Mouse (Mus musculus) CH12.LX (cell line): ENCODE results near the gene Dgkh. TPM values are rescaled to one million over a fixed set of nuclear protein-coding genes. Genes with fewer than 3 reads are reported as not detected.

ENCODE experiments used
- DNase-seq: peaks from one replicate; pipeline ENCODE4 v3.0.0-alpha.2; 2013; ENCODE audit errors: extremely low read depth
- H3K27ac ChIP-seq: 2 replicates; pipeline ENCODE4 v1.5.1; 2012; ENCODE audit warnings: low read depth, mild to moderate bottlenecking, control low read depth, moderate library complexity; ENCODE audit not compliant: insufficient read depth
- H3K27me3 ChIP-seq: replicated peaks from 2 replicates; pipeline ENCODE3; 2012; ENCODE audit warnings: inconsistent platforms
- H3K36me3 ChIP-seq, 2 experiments: replicated peaks in 1 of 2; 2 replicates each; pipeline versions ENCODE3 to v1.6.1; 2012; ENCODE audit warnings: inconsistent platforms in 1 of 2, low read length in 1 of 2, mild to moderate bottlenecking in 1 of 2, mixed read lengths in 1 of 2, moderate library complexity in 1 of 2; ENCODE audit not compliant: control insufficient read depth in 1 of 2, insufficient read depth in 1 of 2
- H3K4me1 ChIP-seq, 2 experiments: 2 replicates each; pipeline ENCODE4 v1.6.1; 2012; ENCODE audit warnings: inconsistent platforms in 1 of 2, moderate library complexity in 1 of 2; ENCODE audit not compliant: insufficient read depth in 2 of 2, control insufficient read depth in 1 of 2
- H3K4me2 ChIP-seq: 2 replicates; pipeline ENCODE4 v1.6.1; 2012; ENCODE audit warnings: low read depth, mild to moderate bottlenecking, control low read depth; ENCODE audit not compliant: poor library complexity, insufficient read depth, severe bottlenecking
- H3K4me3 ChIP-seq, 3 experiments: fragments of 150-350 bp in 1 of 3; sonication (generic) in 1 of 3; replicated peaks in 1 of 3; 2 replicates each; pipeline versions ENCODE3 to v1.5.1; 2011 to 2012; ENCODE audit warnings: low read depth in 2 of 3, low read length in 2 of 3, mild to moderate bottlenecking in 2 of 3, moderate library complexity in 2 of 3, control low read depth in 1 of 3, improper control_type of control experiment in 1 of 3, inconsistent platforms in 1 of 3, mixed read lengths in 1 of 3; ENCODE audit not compliant: poor library complexity in 1 of 3
- H3K79me2 ChIP-seq: replicated peaks from 2 replicates; pipeline ENCODE4 v1.6.1; 2012; ENCODE audit warnings: mild to moderate bottlenecking, moderate library complexity; ENCODE audit not compliant: control insufficient read depth, poor library complexity, insufficient read depth, severe bottlenecking; ENCODE audit errors: extremely low read depth
- H3K9ac ChIP-seq: 2 replicates; pipeline ENCODE4 v1.6.1; 2012; ENCODE audit warnings: low read depth, mild to moderate bottlenecking, control low read depth, moderate library complexity; ENCODE audit not compliant: insufficient read depth
- H3K9me3 ChIP-seq: replicated peaks from 2 replicates; pipeline ENCODE3; 2012; ENCODE audit warnings: low read length, inconsistent platforms, mixed read lengths
- BHLHE40 ChIP-seq: IDR thresholded peaks from 2 replicates; pipeline ENCODE4 v1.6.1; 2011; ENCODE audit warnings: mild to moderate bottlenecking, low read depth, low read length, improper control_type of control experiment
- CHD2 ChIP-seq: IDR thresholded peaks from 2 replicates; pipeline ENCODE4 v1.6.1; 2011; ENCODE audit warnings: low read length, improper control_type of control experiment
- E2F4 ChIP-seq: IDR thresholded peaks from 2 replicates; pipeline ENCODE4 v1.6.1; 2011; ENCODE audit warnings: low read depth, low read length, improper control_type of control experiment; ENCODE audit not compliant: insufficient replicate concordance
- EP300 ChIP-seq: IDR thresholded peaks from 2 replicates; pipeline ENCODE4 v1.6.1; 2011; ENCODE audit warnings: low read length, improper control_type of control experiment
- GABPA ChIP-seq: IDR thresholded peaks from 2 replicates; pipeline ENCODE4 v1.6.1; 2012; ENCODE audit warnings: low read depth, low read length, improper control_type of control experiment, inconsistent platforms; ENCODE audit not compliant: insufficient replicate concordance
- IRF4 ChIP-seq: IDR thresholded peaks from 2 replicates; pipeline ENCODE4 v1.6.1; 2014; ENCODE audit warnings: low read depth, mild to moderate bottlenecking, inconsistent platforms, low read length, improper control_type of control experiment
- MXI1 ChIP-seq: IDR thresholded peaks from 2 replicates; pipeline ENCODE4 v1.6.1; 2011; ENCODE audit warnings: mild to moderate bottlenecking, low read depth, low read length, improper control_type of control experiment
- SMC3 ChIP-seq: IDR thresholded peaks from 2 replicates; pipeline ENCODE4 v1.6.1; 2011; ENCODE audit warnings: low read depth, low read length, improper control_type of control experiment
- TCF12 ChIP-seq: IDR thresholded peaks from 2 replicates; pipeline ENCODE4 v1.6.1; 2014; ENCODE audit warnings: low read depth, mild to moderate bottlenecking, inconsistent platforms, low read length, improper control_type of control experiment
- UBTF ChIP-seq: IDR thresholded peaks from 2 replicates; pipeline ENCODE4 v1.6.1; 2012; ENCODE audit warnings: low read depth, mild to moderate bottlenecking, inconsistent platforms, low read length, improper control_type of control experiment, moderate library complexity
- ZC3H11A ChIP-seq: IDR thresholded peaks from 2 replicates; pipeline ENCODE4 v1.6.1; 2012; ENCODE audit warnings: low read depth, mild to moderate bottlenecking, inconsistent platforms, low read length, improper control_type of control experiment
- ZKSCAN1 ChIP-seq: IDR thresholded peaks from 2 replicates; pipeline ENCODE4 v1.6.1; 2012; ENCODE audit warnings: low read depth, inconsistent platforms, low read length, improper control_type of control experiment, borderline replicate concordance
- dilution Hi-C: fragments of 300-500 bp; cut with MboI; formaldehyde crosslinking; loops from 2 replicates; pipeline ENCODE4 v1.14.3; 2020; ENCODE audit warnings: low sequenced_read_pairs; ENCODE audit not compliant: extremely low pct_unique_long_range_greater_than_20kb, extremely low pct_ligation_motif_present
- in situ Hi-C: fragments of 300-500 bp; cut with MboI; formaldehyde crosslinking; loops from 3 replicates; pipeline ENCODE4 v1.14.3; 2019; ENCODE audit warnings: low sequenced_read_pairs, low pct_ligation_motif_present, low pct_unique_long_range_greater_than_20kb, mixed read lengths
- polyA plus RNA-seq: library from polyadenylated mRNA; unstranded; fragments of >175 nt; gene quantifications from 2 replicates; pipeline ENCODE4 v1.2.1, GENCODE M21; 2012; ENCODE audit warnings: low read depth; ENCODE audit not compliant: insufficient read length
- total RNA-seq, 2 experiments: library from RNA; depleted of rRNA; stranded (reverse); fragments of 300-350 nt in 1 of 2; fragments of >200 nt in 1 of 2; gene quantifications; 2 replicates each; pipeline ENCODE4 v1.2.3; 2012 to 2014

The Dgkh gene
- total and polyA plus RNA-seq, 3 experiments: 0.83 to 3.3 (median 2.4) TPM

- peaks cover 2 to 10% of the 10 kb centered on the region in 2 experiments; a peak in 3 of 4 replicates for H3K4me1 ChIP-seq
- no peaks in the 10 kb centered on the region for H3K9me3 ChIP-seq
- dilution Hi-C loops: no loop called here
- no peak overlapping the region for H3K27ac ChIP-seq
- no peak overlapping the region for H3K4me3 ChIP-seq
- no peak overlapping the region for H3K4me2 ChIP-seq
- TF ChIP-seq IRF4: no peak
- TF ChIP-seq ZC3H11A: no peak
- TF ChIP-seq ZKSCAN1: no peak
- no peak for TF ChIP-seq CHD2
- TF ChIP-seq, all 38 proteins: peak for 0
- Histone ChIP-seq H3K9ac (no peak overlapping the region), H3K27me3 (no peaks in the 10 kb centered on the region), H3K36me3 (no peaks in the 10 kb centered on the region), H3K79me2 (no peaks in the 10 kb centered on the region)
- no peak for DNase-seq
- in situ Hi-C loops: no loop called here
Measured at GRCm38 (mm10) chr14:78548807-78549206, 183.8 kb downstream of the Dgkh start.

DNA sequence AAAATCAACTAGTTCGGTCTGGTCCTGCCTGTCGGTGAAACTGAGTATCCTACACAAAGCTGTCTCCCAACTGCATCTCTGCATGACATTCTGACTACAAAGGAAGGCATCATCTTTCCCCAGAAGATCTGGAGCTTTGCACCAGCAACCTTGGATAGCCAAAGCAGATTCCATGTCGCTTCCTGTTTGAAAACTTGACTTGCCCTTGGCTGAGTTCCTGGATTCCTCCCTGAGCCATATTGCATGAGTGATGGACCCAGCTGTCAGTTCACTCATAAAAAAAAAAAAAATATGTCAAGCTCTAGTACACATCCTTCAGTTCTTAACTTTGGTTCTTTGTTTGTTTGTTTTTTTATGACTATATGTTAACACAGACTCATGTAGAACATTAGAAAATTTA, 191.3 kb downstream of the Dgkh start:
- Histone ChIP-seq H3K79me2 (no peaks in the 10 kb centered on the region), H3K27ac (no peak overlapping the region), H3K36me3 (no peaks in the 10 kb centered on the region), H3K9me3 (no peaks in the 10 kb centered on the region), H3K27me3 (no peaks in the 10 kb centered on the region), H3K9ac (no peak overlapping the region), H3K4me1 (peaks cover 0 to 5% of the 10 kb centered on the region in 2 experiments; a peak in 1 of 4 replicates), H3K4me2 (no peak overlapping the region), H3K4me3 (no peak overlapping the region)
- dilution Hi-C loops (no loop called here), in situ Hi-C loops (no loop called here)
- no peak for DNase-seq
- no peak for TF ChIP-seq BHLHE40
- TF ChIP-seq E2F4: no peak

GRCm38 (mm10) chr14:78539821-78540220, 192.8 kb downstream of the Dgkh start:
- TF ChIP-seq MXI1: no peak
- TF ChIP-seq SMC3: no peak
- no peak for TF ChIP-seq TCF12
- TF ChIP-seq EP300: no peak
- no peak for TF ChIP-seq GABPA
- TF ChIP-seq UBTF: no peak
- TF ChIP-seq, all 38 proteins: peak for 0
- no peak for DNase-seq
- Histone ChIP-seq H3K36me3 (no peaks in the 10 kb centered on the region), H3K27ac (no peak overlapping the region), H3K9me3 (no peaks in the 10 kb centered on the region), H3K9ac (no peak overlapping the region), H3K79me2 (peaks cover 1% of the 10 kb centered on the region; the same call in 1 of the 2 replicates), H3K4me1 (peaks cover 0 to 10% of the 10 kb centered on the region in 2 experiments; a peak in 2 of 4 replicates), H3K27me3 (no peaks in the 10 kb centered on the region), H3K4me2 (no peak overlapping the region), H3K4me3 (no peak overlapping the region)
- in situ Hi-C loops: no loop called here
- dilution Hi-C loops: no loop called here
